Mouse (Mus musculus): ENCODE results near the gene Fgfr2.

DNA sequence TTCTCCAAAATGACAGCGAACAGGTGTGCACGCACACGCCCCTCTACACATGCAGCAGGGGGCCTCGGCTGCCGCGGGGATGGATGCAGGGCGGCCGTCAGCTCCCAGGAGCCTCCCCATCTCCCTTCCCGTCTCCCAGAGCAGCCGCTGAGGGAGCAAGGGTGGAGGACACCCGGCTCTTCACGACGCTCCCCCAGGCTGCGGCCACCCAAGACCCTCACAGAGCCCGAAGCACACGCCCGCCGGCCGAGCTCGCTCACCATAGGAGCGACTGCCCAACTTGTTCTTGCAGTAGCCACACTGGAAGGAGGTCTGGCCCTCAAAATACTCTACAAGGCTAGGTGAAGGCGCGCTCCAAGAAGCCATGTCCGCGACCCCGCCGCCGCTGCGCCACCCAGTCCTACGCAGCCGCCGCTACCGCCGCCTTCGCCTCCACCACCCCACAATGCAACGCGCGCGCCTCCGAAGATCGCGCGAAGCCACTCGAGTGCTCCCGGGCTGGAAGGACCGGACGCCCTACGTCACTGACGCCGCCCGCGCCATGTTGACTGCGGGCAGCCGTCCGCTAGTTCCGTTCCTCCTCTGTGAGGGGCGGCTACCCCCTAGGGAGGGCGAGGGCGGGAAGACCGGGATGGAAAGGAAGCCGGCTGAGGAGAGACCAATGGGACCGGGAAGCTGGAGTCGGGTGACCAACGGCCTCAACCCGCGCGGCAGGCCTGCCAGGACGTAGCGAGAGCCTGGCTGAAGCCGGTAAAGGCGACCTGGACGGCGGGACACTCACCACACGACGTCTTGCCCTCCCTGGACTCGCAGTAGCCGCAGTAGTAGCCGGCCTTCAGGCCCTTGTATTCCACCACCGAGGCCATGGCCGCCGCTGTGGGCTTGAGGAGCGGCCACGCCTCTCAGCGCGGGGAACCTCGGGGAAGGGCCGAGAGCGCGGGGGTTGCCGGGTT lies 2603.8 kb downstream of the Fgfr2 start:
- no peak for TF ChIP-seq CTCF (IDR thresholded peaks at IDR 0.05; ENCODE audit: insufficient read depth, low read length)
- TF ChIP-seq POLR2A (IDR thresholded peaks at IDR 0.05; ENCODE audit: borderline replicate concordance, extremely low read depth, low read depth, low read length) = peak; percentile 67
